Mouse (Mus musculus): ENCODE measurements at regions not wholly inside any gene's neighbourhood (a gene's known extent, or its start where the extent isn't known, plus 50 kb on each side); places are given as distances from the start of the nearest gene placed in this dataset.

DNA sequence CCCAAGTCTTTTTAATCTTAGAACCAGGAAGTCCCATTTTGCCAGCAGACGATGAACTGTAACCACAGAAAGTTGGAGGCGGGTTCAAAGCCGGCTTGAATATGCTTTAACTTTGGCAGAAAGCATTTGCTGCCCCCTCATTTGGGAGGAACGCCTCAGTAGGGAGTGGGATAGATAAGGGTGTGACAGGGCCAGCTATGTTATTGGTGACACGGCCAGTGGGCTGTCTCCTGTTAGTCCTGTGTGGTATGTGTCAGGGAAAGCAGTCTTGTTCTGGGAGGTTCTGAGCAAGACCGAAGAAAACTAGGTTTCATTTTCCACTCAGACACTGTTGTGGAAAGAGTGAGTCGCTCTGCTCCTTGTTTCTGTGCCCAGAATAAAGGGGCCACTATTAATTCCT is 154.7 kb upstream of the Pdzrn3 start:
- Histone ChIP-seq H3K4me2 (replicated peaks; ENCODE audit: low read depth) (0 out of 2 replicates have a peak overlapping the region, but pooled peaks have one; percentile 13), H3K27me3 (replicated peaks; ENCODE audit: control insufficient read depth, insufficient read depth, low read length) (0 out of 2 replicates have a peak, but pooled peaks cover 6% of the 10 kb centered on the region), H3K36me3 (ENCODE audit: control insufficient read depth, insufficient read depth) (no peaks in the 10 kb centered on the region), H3K9me3 (ENCODE audit: control insufficient read depth) (no peaks in the 10 kb centered on the region), H3K27ac (ENCODE audit: low read depth, low read length) (no peak overlapping the region), H3K4me3 (ENCODE audit: low read depth, low read length) (no peak overlapping the region), H3K4me1 (replicated peaks; ENCODE audit: control insufficient read depth, insufficient read depth, low read length) (no peaks in the 10 kb centered on the region), H3K9ac (ENCODE audit: low read depth, low read length) (no peak overlapping the region)
- ATAC-seq: no peak
- 48% methylated on average over 7 of the region's 7 CpGs for WGBS
- no peak for TF ChIP-seq CTCF (IDR thresholded peaks at IDR 0.05; ENCODE audit: low read depth)

DNA sequence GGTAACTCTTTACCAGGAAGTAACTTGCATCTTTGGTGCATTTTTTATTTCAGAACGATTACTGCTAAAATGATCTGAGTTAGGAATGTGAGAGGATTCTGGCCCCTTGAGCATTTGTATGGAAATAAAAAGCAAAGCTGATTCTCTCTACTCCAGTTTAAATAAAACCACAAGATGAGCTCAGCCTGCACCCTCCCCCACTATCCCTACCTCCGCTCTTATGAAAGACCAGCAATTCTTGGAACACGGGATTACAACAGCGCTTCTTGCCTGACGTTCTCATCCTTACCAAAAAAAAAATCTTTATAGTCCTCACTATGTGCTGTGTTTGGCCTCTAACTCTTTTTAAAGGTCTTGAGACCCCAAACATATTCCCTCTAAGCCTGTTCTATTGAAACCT is 154.2 kb upstream of the Pdzrn3 start:
- Histone ChIP-seq H3K27me3 (replicated peaks; ENCODE audit: control insufficient read depth, insufficient read depth, low read length) (0 out of 2 replicates have a peak, but pooled peaks cover 6% of the 10 kb centered on the region), H3K4me1 (replicated peaks; ENCODE audit: control insufficient read depth, insufficient read depth, low read length) (no peaks in the 10 kb centered on the region), H3K9me3 (ENCODE audit: control insufficient read depth) (no peaks in the 10 kb centered on the region), H3K27ac (ENCODE audit: low read depth, low read length) (no peak overlapping the region), H3K4me3 (ENCODE audit: low read depth, low read length) (no peak overlapping the region), H3K36me3 (ENCODE audit: control insufficient read depth, insufficient read depth) (no peaks in the 10 kb centered on the region), H3K9ac (ENCODE audit: low read depth, low read length) (no peak overlapping the region), H3K4me2 (replicated peaks; ENCODE audit: low read depth) (no peak overlapping the region)
- WGBS: 68% methylated on average over 5 of the region's 5 CpGs
- no peak for TF ChIP-seq CTCF (IDR thresholded peaks at IDR 0.05; ENCODE audit: low read depth)
- no peak for ATAC-seq

DNA sequence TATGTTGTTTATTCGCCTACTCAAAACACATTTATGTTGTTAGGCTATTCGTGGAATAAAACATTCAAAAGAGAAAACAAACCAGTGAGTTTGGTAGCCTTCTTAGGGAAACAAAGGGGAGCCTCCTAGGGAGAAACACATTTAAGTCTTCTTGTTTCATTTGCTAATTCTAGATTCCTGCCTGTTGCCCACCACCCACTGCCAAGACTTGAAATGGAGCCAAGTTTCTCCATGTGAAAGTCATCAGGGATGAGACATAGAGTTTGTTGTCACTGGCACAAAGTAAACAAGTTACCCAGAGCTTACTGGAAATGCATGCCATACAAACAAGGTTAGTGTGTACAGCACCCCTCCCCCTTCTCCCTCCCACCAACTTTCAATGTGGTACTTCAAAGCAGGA is 147.4 kb upstream of the Pdzrn3 start:
- TF ChIP-seq CTCF (IDR thresholded peaks at IDR 0.05; ENCODE audit: low read depth): no peak
- 72% methylated on average over 2 of the region's 2 CpGs for WGBS
- no peak overlapping the region for H3K9ac ChIP-seq (ENCODE audit: low read depth, low read length)
- H3K27ac ChIP-seq (ENCODE audit: low read depth, low read length): no peak overlapping the region
- H3K36me3 ChIP-seq (ENCODE audit: control insufficient read depth, insufficient read depth): no peaks in the 10 kb centered on the region
- no peak overlapping the region for H3K4me3 ChIP-seq (ENCODE audit: low read depth, low read length)
- no peaks in the 10 kb centered on the region for H3K4me1 ChIP-seq (replicated peaks; ENCODE audit: control insufficient read depth, insufficient read depth, low read length)
- no peak overlapping the region for H3K4me2 ChIP-seq (replicated peaks; ENCODE audit: low read depth)
- H3K27me3 ChIP-seq (replicated peaks; ENCODE audit: control insufficient read depth, insufficient read depth, low read length): no peaks in the 10 kb centered on the region
- no peak for ATAC-seq
- no peaks in the 10 kb centered on the region for H3K9me3 ChIP-seq (ENCODE audit: control insufficient read depth)

DNA sequence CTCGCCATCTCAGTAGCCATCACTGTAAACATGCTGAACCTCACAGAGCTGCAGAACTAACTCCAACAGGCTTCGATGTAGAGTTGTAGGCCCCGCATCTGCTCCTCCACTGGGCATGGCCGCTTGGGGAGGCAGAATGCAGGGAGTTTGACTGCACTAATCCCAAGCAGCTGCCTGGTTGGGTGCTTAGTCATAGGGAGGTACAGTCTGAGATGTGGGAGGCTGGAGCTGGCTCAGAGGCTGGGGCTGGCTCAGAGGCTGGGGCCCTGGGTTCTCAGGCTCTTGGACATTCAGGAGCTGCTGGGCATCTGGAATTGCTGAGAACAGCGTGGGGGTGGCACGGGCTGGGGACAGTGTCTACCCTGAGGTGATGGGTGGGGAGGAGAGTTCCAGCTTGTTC is 143.6 kb upstream of the Pdzrn3 start:
- Histone ChIP-seq H3K4me2 (replicated peaks; ENCODE audit: low read depth) (no peak overlapping the region), H3K9me3 (ENCODE audit: control insufficient read depth) (no peaks in the 10 kb centered on the region), H3K9ac (ENCODE audit: low read depth, low read length) (no peak overlapping the region), H3K4me1 (replicated peaks; ENCODE audit: control insufficient read depth, insufficient read depth, low read length) (no peaks in the 10 kb centered on the region), H3K4me3 (ENCODE audit: low read depth, low read length) (no peak overlapping the region), H3K36me3 (ENCODE audit: control insufficient read depth, insufficient read depth) (no peaks in the 10 kb centered on the region), H3K27ac (ENCODE audit: low read depth, low read length) (no peak overlapping the region), H3K27me3 (replicated peaks; ENCODE audit: control insufficient read depth, insufficient read depth, low read length) (no peaks in the 10 kb centered on the region)
- WGBS: 93% methylated on average over 6 of the region's 6 CpGs
- TF ChIP-seq CTCF (IDR thresholded peaks at IDR 0.05; ENCODE audit: low read depth): no peak
- no peak for ATAC-seq

DNA sequence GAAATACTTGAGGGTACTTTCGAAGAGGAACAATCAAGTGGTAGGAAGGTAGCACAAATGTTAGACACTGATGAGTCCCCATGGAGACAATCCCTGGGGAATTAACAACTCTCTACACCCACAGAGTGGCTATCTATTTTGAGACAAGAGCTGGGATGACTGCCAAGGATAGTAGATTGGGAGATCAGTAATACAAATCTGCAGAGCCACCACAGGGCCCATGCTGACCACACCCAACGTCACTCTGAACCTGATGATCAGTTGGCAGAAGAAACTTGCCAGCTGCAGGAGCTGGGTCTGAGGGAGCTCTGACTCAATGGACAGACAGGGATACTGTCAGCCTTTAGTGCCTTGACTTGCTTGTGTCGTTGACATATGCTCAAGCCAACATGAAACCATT is 143.1 kb upstream of the Pdzrn3 start:
- 78% methylated on average over 3 of the region's 3 CpGs for WGBS
- ATAC-seq: no peak
- no peak for TF ChIP-seq CTCF (IDR thresholded peaks at IDR 0.05; ENCODE audit: low read depth)
- no peak overlapping the region for H3K4me2 ChIP-seq (replicated peaks; ENCODE audit: low read depth)
- no peak overlapping the region for H3K27ac ChIP-seq (ENCODE audit: low read depth, low read length)
- no peaks in the 10 kb centered on the region for H3K4me1 ChIP-seq (replicated peaks; ENCODE audit: control insufficient read depth, insufficient read depth, low read length)
- H3K27me3 ChIP-seq (replicated peaks; ENCODE audit: control insufficient read depth, insufficient read depth, low read length): no peaks in the 10 kb centered on the region
- no peak overlapping the region for H3K9ac ChIP-seq (ENCODE audit: low read depth, low read length)
- H3K9me3 ChIP-seq (ENCODE audit: control insufficient read depth): no peaks in the 10 kb centered on the region
- H3K36me3 ChIP-seq (ENCODE audit: control insufficient read depth, insufficient read depth): no peaks in the 10 kb centered on the region
- no peak overlapping the region for H3K4me3 ChIP-seq (ENCODE audit: low read depth, low read length)

DNA sequence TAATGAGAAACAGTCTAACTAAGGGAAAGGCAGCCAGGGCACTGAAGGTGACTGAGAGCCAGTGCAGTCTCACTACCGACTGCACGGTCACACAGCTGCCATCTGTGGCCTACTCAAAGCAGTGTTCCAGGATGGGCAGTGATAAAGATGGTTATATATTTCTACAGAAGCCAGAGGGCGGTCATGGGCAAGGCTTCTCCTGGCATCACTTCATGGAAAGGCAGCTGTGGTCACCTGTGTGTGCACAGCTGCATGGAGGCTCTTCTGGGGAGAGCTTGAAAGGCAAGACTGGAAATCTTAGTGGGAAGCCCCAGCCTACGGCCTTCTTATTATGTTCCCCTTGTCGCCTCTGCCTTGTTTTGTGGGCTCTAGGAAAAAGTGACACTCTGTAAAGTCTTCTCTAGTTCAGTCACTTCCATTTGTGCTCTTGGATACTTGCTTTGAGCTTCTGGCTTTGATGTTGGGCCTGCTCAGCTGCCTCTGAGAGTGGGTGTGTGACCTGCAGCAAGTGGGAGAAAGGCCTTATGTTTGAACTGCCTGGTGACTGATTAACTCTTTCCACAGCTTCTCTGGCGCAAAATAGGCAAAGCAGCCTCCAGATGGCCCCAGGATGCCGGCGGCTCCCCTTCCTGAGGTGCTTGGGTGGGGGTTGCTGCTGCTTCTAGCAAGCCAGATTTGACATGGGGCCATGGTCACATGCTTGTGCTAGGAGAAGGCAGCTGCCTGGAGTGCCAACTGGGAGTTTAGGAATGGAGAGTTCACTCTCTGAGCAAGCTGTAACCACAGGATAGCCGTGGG is 141.4 kb upstream of the Pdzrn3 start:
- no peaks in the 10 kb centered on the region for H3K9me3 ChIP-seq (ENCODE audit: control insufficient read depth)
- WGBS: 40% methylated on average over 9 of the region's 9 CpGs

More for the DNA sequence above, 141.4 kb upstream of the Pdzrn3 start:
- H3K4me1 ChIP-seq (replicated peaks; ENCODE audit: control insufficient read depth, insufficient read depth, low read length): no peaks in the 10 kb centered on the region
- no peak overlapping the region for H3K4me3 ChIP-seq (ENCODE audit: low read depth, low read length)
- no peak for ATAC-seq
- no peak overlapping the region for H3K9ac ChIP-seq (ENCODE audit: low read depth, low read length)
- no peaks in the 10 kb centered on the region for H3K36me3 ChIP-seq (ENCODE audit: control insufficient read depth, insufficient read depth)
- H3K27me3 ChIP-seq (replicated peaks; ENCODE audit: control insufficient read depth, insufficient read depth, low read length): no peaks in the 10 kb centered on the region
- TF ChIP-seq CTCF (IDR thresholded peaks at IDR 0.05; ENCODE audit: low read depth): peak; percentile 45
- H3K27ac ChIP-seq (ENCODE audit: low read depth, low read length): no peak overlapping the region
- no peak overlapping the region for H3K4me2 ChIP-seq (replicated peaks; ENCODE audit: low read depth)

Measured in intestine, postnatal 0 days (tissue).